Mouse (Mus musculus): ENCODE measurements around the gene Inhba.

DNA sequence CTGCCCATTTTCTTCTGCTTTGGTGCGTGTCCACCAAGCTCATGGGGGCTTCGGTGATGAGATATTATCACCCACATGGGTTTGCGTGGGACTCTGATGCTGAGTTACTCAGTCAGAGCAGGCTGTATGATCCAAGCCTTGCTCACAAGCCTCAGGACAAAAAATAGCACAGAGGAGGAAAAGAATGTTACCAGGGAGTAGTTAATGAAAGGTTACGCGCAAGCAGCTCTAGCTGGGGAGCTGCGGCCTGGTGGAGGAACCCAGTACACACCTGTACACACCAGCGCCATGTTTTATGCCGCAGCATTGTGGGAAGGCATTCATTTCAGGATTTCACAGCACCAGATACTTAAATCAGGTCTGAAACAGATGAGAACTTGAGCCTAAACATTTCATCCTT is 10.9 kb downstream of the Inhba start:
- TF ChIP-seq CTCF (IDR thresholded peaks at IDR 0.05; ENCODE audit: borderline replicate concordance, control insufficient read depth, extremely low read depth, insufficient read depth, low read length, poor library complexity) (no peak), POLR2A (IDR thresholded peaks at IDR 0.05; ENCODE audit: control insufficient read depth, extremely low read depth, insufficient read depth, low read length, poor library complexity) (no peak)

Measured in thymus, adult 2 months (tissue).